Mouse (Mus musculus) adipocyte (in vitro differentiated cells): ENCODE measurements at regions not wholly inside any gene's neighbourhood (a gene's known extent, or its start where the extent isn't known, plus 50 kb on each side); places are given as distances from the start of the nearest gene placed in this dataset.

Experiments
- DNase-seq: peaks from one replicate; pipeline ENCODE4 v3.0.0-alpha.2; 2016; ENCODE audit warnings: low spot score

- DNase-seq, result peak; percentile 90
Observed at GRCm38 (mm10) chr8:93591608-93592301, 56.1 kb upstream of the Ces5a start.

- DNase-seq, result no peak
Observed at GRCm38 (mm10) chr8:93592302-93592651, 56.6 kb upstream of the Ces5a start.

GRCm38 (mm10) chr8:93598613-93599121, 63.0 kb upstream of the Ces5a start:
- DNase-seq, result peak; percentile 5

DNA sequence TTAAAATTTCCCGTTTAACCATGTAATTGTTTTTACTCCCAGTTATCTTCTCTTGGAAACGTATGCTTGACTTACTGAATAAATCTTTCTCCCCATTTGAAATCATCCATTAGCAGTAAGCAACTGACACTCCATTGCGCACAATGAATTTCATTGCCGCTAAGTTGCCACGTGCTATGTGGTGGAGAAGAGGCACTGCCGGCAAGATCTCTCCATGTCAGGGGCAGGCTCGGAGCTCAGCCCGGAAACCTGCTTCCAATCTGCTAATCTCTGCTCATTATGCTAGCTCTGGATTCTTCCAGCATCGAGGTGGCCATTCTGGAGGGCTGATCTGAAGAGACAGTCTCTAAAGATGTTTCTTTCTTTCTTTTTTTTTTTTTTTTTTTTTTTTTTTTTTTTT, 63.7 kb upstream of the Ces5a start:
- no peak for DNase-seq

DNA sequence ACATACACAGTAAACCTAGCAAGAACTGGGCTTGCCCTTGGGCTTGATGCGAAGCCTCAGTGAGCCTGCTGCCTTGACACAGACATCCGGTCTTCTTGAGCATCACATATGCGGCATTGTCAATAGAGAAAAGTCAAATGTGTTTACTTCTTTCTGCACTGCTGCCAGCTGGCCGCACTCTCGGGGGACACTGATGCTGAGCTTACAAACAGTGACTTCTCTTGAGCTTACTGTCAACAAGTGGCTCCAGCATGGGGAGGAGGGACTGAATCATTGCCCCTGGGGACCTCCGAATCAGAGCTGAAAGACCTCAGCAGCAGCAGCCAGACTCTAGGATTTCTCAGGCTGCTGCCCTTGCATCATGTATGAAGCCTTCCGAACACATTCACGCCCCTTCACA, 64.1 kb upstream of the Ces5a start:
- DNase-seq, result peak; percentile 4

GRCm38 (mm10) chr8:93626807-93627526, 91.3 kb upstream of the Ces5a start:
- no peak for DNase-seq

- peak; percentile 3 for DNase-seq
Observed at GRCm38 (mm10) chr8:93627626-93628025, 92.0 kb upstream of the Ces5a start.

GRCm38 (mm10) chr8:93632896-93633295, 97.3 kb upstream of the Ces5a start:
- DNase-seq, result no peak

DNA sequence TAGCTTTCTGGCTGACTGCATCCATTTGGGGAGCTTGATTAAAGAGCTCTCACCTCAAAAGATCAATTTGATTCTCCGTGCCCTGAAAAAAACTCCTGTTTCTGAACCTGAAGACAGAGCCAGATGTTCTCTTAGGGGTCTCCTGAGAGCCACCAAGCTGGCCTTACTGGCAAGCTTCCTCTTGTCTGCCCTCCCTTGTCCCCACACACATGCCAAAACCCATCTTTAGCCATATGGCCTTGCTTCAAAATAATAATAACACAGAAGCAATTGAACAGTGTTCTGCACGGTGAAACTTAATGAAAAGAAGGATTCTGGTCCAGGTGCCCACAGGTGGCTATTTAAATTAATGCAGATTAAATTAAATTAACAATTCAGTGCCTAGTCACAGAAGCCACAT, 107.1 kb upstream of the Ces5a start:
- no peak for DNase-seq

- DNase-seq, result no peak
Observed at GRCm38 (mm10) chr8:93643471-93644215, 108.0 kb upstream of the Ces5a start.

DNA sequence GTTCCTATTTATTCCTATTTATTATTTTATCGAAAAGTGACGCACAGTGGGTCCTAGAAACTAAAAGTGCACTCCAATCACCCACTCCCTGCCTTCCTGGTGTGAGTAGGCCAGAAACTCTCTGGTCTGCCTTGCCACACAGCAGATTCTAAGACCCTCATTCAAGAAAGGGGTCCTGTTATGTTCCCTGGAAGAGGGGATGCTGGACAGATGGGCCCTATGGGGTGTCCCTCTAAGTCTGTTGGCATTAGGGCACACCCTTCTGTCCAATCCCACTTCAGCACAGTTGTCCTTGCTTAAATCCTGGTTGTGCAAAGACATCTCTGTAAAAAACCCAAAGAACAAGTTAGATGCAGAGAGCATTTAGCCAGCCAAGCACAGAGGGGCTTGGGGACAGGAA, 117.8 kb upstream of the Ces5a start:
- no peak for DNase-seq

DNA sequence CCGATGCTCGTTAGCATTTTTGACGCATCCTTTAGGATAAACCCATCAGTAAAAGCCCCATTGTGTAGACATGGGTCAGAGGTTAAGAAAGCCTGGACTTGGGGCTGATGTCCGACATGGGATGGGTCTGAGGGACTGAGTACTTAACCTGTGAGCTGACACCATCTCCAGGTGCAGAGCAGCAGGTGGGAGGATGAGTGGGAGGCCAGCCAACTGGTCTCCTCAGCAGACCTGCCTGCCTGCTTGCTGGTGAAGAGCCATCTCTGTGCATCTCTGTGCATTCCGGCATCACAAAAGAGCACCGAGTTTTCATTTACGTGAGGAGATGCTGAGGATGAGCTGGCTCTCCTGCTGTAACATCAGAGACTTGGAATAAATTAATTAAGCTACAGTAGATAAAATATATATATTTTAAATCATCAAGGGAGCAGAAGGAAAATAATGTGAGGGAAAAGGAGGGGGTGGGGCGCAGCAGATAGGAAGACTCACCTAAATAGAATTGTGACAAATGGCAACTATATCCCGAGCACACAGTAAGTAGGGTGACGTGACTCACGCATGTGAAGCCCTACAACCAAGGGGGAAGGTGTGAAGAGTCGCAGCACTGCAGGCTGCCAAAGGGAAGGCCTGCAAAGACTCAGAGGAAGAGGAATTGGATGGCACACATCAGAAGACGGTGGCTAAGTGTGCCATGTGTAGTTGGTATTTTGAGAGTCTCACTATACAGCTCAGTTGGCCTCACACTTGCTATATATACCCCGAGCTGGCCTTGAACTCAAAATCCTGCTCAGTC, 118.5 kb upstream of the Ces5a start:
- DNase-seq, result no peak

- DNase-seq, result no peak
Observed at GRCm38 (mm10) chr8:93655752-93656151, 120.1 kb upstream of the Ces5a start.

DNA sequence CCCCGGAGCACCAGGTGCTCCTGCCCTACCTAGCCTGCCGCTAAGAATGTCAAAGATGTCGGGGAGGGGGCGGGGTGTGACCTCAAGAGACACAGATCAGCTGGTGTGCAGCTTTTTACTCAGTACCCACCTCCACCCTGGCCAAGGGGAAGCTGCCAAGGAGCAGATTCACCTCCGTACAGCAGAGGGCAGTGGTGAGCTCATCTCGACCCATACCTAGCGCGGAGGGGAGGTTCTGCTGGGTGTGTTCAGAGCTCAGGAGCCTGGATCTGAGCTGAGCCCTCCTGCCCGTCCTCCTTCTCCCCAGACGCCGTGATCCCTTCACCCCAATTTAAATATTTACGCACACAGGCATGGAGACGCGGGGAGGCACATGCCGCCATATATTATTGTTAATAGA, 126.1 kb upstream of the Ces5a start:
- DNase-seq, result peak; percentile 57

DNA sequence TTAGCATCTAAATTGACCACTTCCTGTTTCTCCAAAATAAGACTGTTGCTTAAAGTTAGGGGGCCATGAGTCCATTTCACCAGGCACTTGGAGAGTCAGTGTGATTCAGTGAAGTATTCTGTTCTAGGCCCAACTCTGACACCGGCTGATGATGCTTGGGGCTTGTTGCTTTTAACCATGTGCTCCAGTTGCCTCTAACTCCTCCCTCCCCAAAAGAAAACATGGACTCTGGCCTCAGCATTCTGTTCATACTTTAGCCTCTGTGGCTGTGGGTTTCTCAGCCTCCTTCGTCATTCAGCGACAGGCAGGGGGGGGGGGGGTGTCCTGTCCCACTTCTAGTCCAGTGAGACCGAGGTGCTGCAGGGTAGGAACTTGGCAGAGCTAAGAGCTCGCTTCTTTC, 126.6 kb upstream of the Ces5a start:
- no peak for DNase-seq

DNA sequence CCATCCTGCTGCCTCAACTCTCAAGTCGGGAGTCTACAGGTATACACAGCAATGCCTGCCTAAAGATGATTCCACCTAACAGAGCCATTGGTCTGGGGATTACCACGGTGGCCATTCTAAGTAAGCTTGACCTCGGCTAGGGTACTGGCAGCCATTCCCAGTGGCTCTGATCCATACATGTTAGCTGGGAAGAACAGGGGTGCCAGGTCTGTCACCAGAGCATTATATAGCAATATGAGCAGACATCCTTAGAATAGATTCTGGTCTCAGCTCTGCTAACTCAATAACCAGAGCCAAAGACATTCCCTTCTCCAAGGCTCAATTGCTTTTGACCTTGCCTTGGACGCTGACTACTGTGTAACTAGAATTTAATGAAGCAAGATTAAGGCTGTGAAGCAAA, 128.2 kb upstream of the Ces5a start:
- no peak for DNase-seq

DNA sequence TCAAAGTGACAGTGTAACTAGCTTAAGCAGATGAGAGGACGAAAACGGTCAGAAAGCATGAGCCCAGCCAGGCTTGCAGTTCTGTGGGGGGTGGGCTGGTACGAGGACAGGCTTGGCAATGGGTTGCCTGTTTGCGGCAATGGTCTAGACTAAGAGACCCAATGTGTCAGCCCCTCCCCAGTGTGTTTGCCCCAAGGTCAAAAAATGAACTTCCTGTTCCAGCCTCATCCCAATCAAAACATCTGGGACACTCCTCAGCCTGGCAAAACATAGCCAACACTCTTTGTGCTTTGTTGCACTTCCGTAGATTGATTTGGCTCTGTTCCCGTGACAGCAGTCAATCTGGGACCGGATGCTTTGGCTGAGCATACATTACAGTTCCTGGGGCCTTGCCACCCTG, 132.7 kb upstream of the Ces5a start:
- DNase-seq, result no peak

GRCm38 (mm10) chr8:93674721-93675120, 135.0 kb upstream of the Gnao1 start:
- DNase-seq, result no peak

GRCm38 (mm10) chr8:93683773-93684391, 125.9 kb upstream of the Gnao1 start:
- no peak for DNase-seq

DNA sequence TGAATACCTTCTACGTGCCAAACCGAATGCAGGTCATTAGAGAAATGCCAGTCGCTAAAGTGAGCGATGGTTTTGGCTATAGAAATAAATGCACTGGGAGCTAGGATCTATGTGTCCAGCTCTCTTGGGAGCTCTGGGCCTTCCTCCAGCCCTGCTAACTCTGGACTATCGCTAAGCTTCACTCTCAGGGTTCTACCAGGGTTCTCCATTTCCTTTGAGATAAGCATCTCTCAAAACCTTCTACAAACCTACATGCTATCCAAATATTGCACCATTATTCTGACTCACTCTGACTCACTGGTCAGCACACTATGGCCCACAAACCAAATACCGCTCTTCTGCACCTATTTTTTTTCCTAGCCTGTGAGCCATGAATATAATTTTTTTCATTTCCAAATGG, 125.4 kb upstream of the Gnao1 start:
- peak; percentile 15 for DNase-seq

- no peak for DNase-seq
Observed at GRCm38 (mm10) chr8:93688845-93689244, 120.9 kb upstream of the Gnao1 start.
